In the genomic region with DNA sequence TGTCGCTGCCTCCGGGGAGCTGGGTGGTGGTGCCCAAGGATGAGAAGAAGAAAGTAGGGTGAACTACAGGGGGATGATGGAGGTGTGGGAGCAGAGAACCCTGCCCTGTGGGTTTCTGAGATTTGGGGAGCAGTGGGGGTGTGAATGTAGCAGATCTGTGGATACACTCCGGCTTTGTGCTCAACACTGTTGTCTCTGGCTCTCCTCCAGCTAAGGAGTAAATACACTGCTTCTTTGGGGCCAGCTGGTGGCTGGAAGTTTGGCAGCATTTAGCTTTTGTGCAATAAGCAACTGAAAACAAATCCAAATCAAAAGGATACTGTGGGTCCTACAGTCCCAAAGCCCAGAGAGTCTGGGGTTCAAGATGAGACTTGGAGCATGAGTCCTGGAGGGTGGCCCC, we compare ENCODE assay signal across 9 mouse cellular contexts. TPM values are rescaled to one million over a fixed set of nuclear protein-coding genes. Genes with fewer than 3 reads are reported as not detected.
DNase-seq lines count a peak whose midpoint lies in the region; ATAC-seq and TF ChIP-seq lines count a peak whose summit lies in the region.
"Had no signal": no experiment of that assay in that cellular context is flagged by ENCODE, and none has a peak within 500 bp of the region (broad histone marks: within the 10 kb centered on the region; RNA-seq: fewer than 3 reads in every experiment).

No protein-coding gene starts in this region.

- intact Hi-C loops in gastrocnemius, adult 2 months (cut with DNase I), result no loop called here

- no peaks in the 10 kb centered on the region for H3K36me3 ChIP-seq in heart, embryonic 12.5 days
- H3K36me3 ChIP-seq in liver, embryonic 16.5 days (ENCODE audit: control insufficient read depth, insufficient read depth), result no peaks in the 10 kb centered on the region
- no peaks in the 10 kb centered on the region for H3K36me3 ChIP-seq in forebrain, embryonic 16.5 days (ENCODE audit: control insufficient read depth, insufficient read depth)

- no peak for ATAC-seq in heart, embryonic 12.5 days (ENCODE audit: insufficient number of reproducible peaks, low FRiP score)
- ATAC-seq in liver, embryonic 16.5 days (ENCODE audit: low read depth), result peak; percentile 33; the same call in 1 of the 2 replicates
- peak; percentile 41; the same call in 1 of the 2 replicates for ATAC-seq in forebrain, embryonic 16.5 days

- H3K9ac ChIP-seq in heart, embryonic 12.5 days, result no peak overlapping the region
- H3K9ac ChIP-seq in liver, embryonic 16.5 days (ENCODE audit: low read depth, low read length), result no peak overlapping the region
- 0 out of 2 replicates have a peak overlapping the region, but pooled peaks have one; percentile 4 for H3K9ac ChIP-seq in forebrain, embryonic 16.5 days (replicated peaks; ENCODE audit: low read depth, low read length)

- 59% methylated on average over 3 of the region's 3 CpGs for WGBS in heart, embryonic 12.5 days
- 48% methylated on average over 3 of the region's 3 CpGs for WGBS in liver, embryonic 16.5 days (ENCODE audit: insufficient replicate concordance)
- WGBS in forebrain, embryonic 16.5 days, result 54% methylated on average over 3 of the region's 3 CpGs

- no peaks in the 10 kb centered on the region; the same call in 1 of the 2 replicates for H3K4me1 ChIP-seq in heart, embryonic 12.5 days (replicated peaks)
- no peaks in the 10 kb centered on the region; the same call in 1 of the 2 replicates for H3K4me1 ChIP-seq in liver, embryonic 16.5 days (ENCODE audit: control insufficient read depth, low read depth, low read length)
- peaks cover 8% of the 10 kb centered on the region for H3K4me1 ChIP-seq in forebrain, embryonic 16.5 days (replicated peaks; ENCODE audit: control insufficient read depth, insufficient read depth, low read length)

- no peak overlapping the region for H3K27ac ChIP-seq in heart, embryonic 12.5 days (ENCODE audit: poor library complexity, severe bottlenecking)
- H3K27ac ChIP-seq in liver, embryonic 16.5 days (ENCODE audit: low read length), result no peak overlapping the region
- peak overlapping the region; percentile 6 for H3K27ac ChIP-seq in forebrain, embryonic 16.5 days (ENCODE audit: low read length)
- no peak overlapping the region for H3K27ac ChIP-seq in gastrocnemius, adult 2 months
- H3K27ac ChIP-seq: macrophage had no signal

- H3K4me2 ChIP-seq in heart, embryonic 12.5 days, result no peak overlapping the region
- no peak overlapping the region for H3K4me2 ChIP-seq in liver, embryonic 16.5 days (ENCODE audit: low read depth, low read length)
- H3K4me2 ChIP-seq in forebrain, embryonic 16.5 days (ENCODE audit: low read length), result no peak overlapping the region

- DNase-seq in heart, adult 11 months, result peak; percentile 94
- no peak for DNase-seq in liver
- DNase-seq in lung, postnatal 4 days, result peak; percentile 38 to 58
- DNase-seq in gastrocnemius, adult 2 months, result no peak
- DNase-seq in spleen, postnatal 10 days (ENCODE audit: low spot score in 2 of 2), result no peak

- H3K27me3 ChIP-seq in heart, embryonic 12.5 days (replicated peaks), result peaks cover 23% of the 10 kb centered on the region
- H3K27me3 ChIP-seq in liver, embryonic 16.5 days (ENCODE audit: control insufficient read depth, insufficient read depth, low read depth, low read length), result no peaks in the 10 kb centered on the region
- H3K27me3 ChIP-seq in forebrain, embryonic 16.5 days (replicated peaks; ENCODE audit: control insufficient read depth, insufficient read depth, low read length), result no peaks in the 10 kb centered on the region

- no peaks in the 10 kb centered on the region for H3K9me3 ChIP-seq in heart, embryonic 12.5 days (replicated peaks)
- H3K9me3 ChIP-seq in liver, embryonic 16.5 days (replicated peaks; ENCODE audit: control insufficient read depth, low read length), result no peaks in the 10 kb centered on the region
- no peaks in the 10 kb centered on the region for H3K9me3 ChIP-seq in forebrain, embryonic 16.5 days (ENCODE audit: control insufficient read depth, low read length)

- no peak overlapping the region for H3K4me3 ChIP-seq in heart, embryonic 12.5 days
- no peak overlapping the region for H3K4me3 ChIP-seq in liver, embryonic 16.5 days (ENCODE audit: low read depth, low read length)
- H3K4me3 ChIP-seq in forebrain, embryonic 16.5 days (replicated peaks; ENCODE audit: low read length), result no peak overlapping the region
- H3K4me3 ChIP-seq in gastrocnemius, adult 2 months, result no peak overlapping the region

- TF ChIP-seq CTCF in gastrocnemius, adult 2 months (IDR thresholded peaks at IDR 0.05), result no peak

RNA-seq across cellular contexts. Expression of a gene that starts 6.3 kb away (rescaled TPM):
- polyA plus RNA-seq in heart, embryonic 12.5 days (2016; fragmentation: Nextera tagmentation; extraction: Ambion mirVana), result 7.0 and 7.3 TPM in 2 replicates
- polyA plus RNA-seq in liver, embryonic 16.5 days (2015; fragmentation: Nextera tagmentation; extraction: Ambion mirVana), result 2.8 and 3.6 TPM in 2 replicates
- 18.8 and 22.9 TPM in 2 replicates for polyA plus RNA-seq in forebrain, embryonic 16.5 days (2015; fragmentation: Nextera tagmentation; extraction: Ambion mirVana)
- 10 to 100 TPM in 1 of 2 experiments, 1 to 10 TPM in 1; 9.8 to 13.6 TPM for total RNA-seq in gastrocnemius, adult 2 months (2021)

RNA-seq across cellular contexts. Expression of a gene that starts 35.4 kb away (rescaled TPM):
- 4.7 and 6.4 TPM in 2 replicates for polyA plus RNA-seq in heart, embryonic 12.5 days (2016; fragmentation: Nextera tagmentation; extraction: Ambion mirVana)
- 0.88 and 1.5 TPM in 2 replicates for polyA plus RNA-seq in liver, embryonic 16.5 days (2015; fragmentation: Nextera tagmentation; extraction: Ambion mirVana)
- polyA plus RNA-seq in forebrain, embryonic 16.5 days (2015; fragmentation: Nextera tagmentation; extraction: Ambion mirVana), result 0.65 and 0.92 TPM in 2 replicates
- total RNA-seq in gastrocnemius, adult 2 months (2021), result under 1 TPM; 0.64 to 0.81 TPM

RNA-seq across cellular contexts. Expression of a gene that starts 39.3 kb away (rescaled TPM):
- 180 and 184 TPM in 2 replicates for polyA plus RNA-seq in heart, embryonic 12.5 days (2016; fragmentation: Nextera tagmentation; extraction: Ambion mirVana)
- polyA plus RNA-seq in liver, embryonic 16.5 days (2015; fragmentation: Nextera tagmentation; extraction: Ambion mirVana), result 8.6 and 8.9 TPM in 2 replicates
- 56.9 and 57.1 TPM in 2 replicates for polyA plus RNA-seq in forebrain, embryonic 16.5 days (2015; fragmentation: Nextera tagmentation; extraction: Ambion mirVana)
- total RNA-seq in gastrocnemius, adult 2 months (2021), result 10 to 100 TPM; 50.9 to 59.3 TPM

RNA-seq across cellular contexts. Expression of a gene that starts 46.5 kb away (rescaled TPM):
- polyA plus RNA-seq in heart, embryonic 12.5 days (2016; fragmentation: Nextera tagmentation; extraction: Ambion mirVana), result 3.0 and 4.2 TPM in 2 replicates
- polyA plus RNA-seq in liver, embryonic 16.5 days (2015; fragmentation: Nextera tagmentation; extraction: Ambion mirVana), result 19.4 and 20.3 TPM in 2 replicates
- polyA plus RNA-seq in forebrain, embryonic 16.5 days (2015; fragmentation: Nextera tagmentation; extraction: Ambion mirVana), result 4.0 and 5.3 TPM in 2 replicates
- total RNA-seq in gastrocnemius, adult 2 months (2021), result 1 to 10 TPM; 1.7 to 4.0 TPM

Comparison
In these comparisons a context has a peak if more than half of its experiments do, and no peak if none do; other contexts are left out.
1. DNase-seq: peak in heart, adult 11 months (single experiment) and lung, postnatal 4 days (2 of 2); none in liver (single experiment), gastrocnemius, adult 2 months (single experiment) and spleen, postnatal 10 days (0 of 2).